Mouse (Mus musculus) midbrain, embryonic 10.5 days (tissue): ENCODE results near the gene Prox2. TPM values are rescaled to one million over a fixed set of nuclear protein-coding genes. Genes with fewer than 3 reads are reported as not detected.

Experiments used
- DNase-seq: peaks from one replicate; pipeline ENCODE4 v3.0.0-alpha.2; 2017; ENCODE audit warnings: low spot score
- H3K27ac ChIP-seq: fragments of 300-500 bp; sonication (generic); replicated peaks from 2 replicates; pipeline ENCODE4 v1.5.1; 2016; ENCODE audit warnings: mild to moderate bottlenecking
- H3K27me3 ChIP-seq: fragments of 300-500 bp; sonication (generic); 2 replicates; pipeline ENCODE4 v1.6.1; 2016; ENCODE audit warnings: low read depth, mild to moderate bottlenecking; ENCODE audit not compliant: poor library complexity, severe bottlenecking
- H3K36me3 ChIP-seq: fragments of 300-500 bp; sonication (generic); 2 replicates; pipeline ENCODE4 v1.6.1; 2016; ENCODE audit warnings: mild to moderate bottlenecking, moderate library complexity
- H3K4me1 ChIP-seq: fragments of 300-500 bp; sonication (generic); 2 replicates; pipeline ENCODE4 v1.6.1; 2016
- H3K4me3 ChIP-seq: fragments of 300-500 bp; sonication (generic); 2 replicates; pipeline ENCODE4 v1.5.1; 2016; ENCODE audit warnings: mild to moderate bottlenecking, moderate library complexity
- H3K9me3 ChIP-seq: fragments of 300-500 bp; sonication (generic); replicated peaks from 2 replicates; pipeline ENCODE4 v1.6.1; 2016; ENCODE audit warnings: mild to moderate bottlenecking
- WGBS: fragments of 180-500 bp; shearing (Covaris S2); methylation state at CpG from one replicate; pipeline ENCODE4 v1.1.7; 2016; 5-methylcytosine and 5-hydroxymethylcytosine counted together
- polyA plus RNA-seq: library from polyadenylated mRNA; unstranded; fragments of >200 nt; fragmentation: Nextera tagmentation; extraction: Ambion mirVana; gene quantifications from 2 replicates; pipeline ENCODE4 v1.2.1, GENCODE M21; 2016

The Prox2 gene
- polyA plus RNA-seq, 1 experiment from 2014 or later: 2.3 TPM

GRCm38 (mm10) chr12:85051218-85051617 is 59.3 kb downstream of the Prox2 start:
- H3K36me3 ChIP-seq: peaks cover 96% of the 10 kb centered on the region
- no peaks in the 10 kb centered on the region for H3K27me3 ChIP-seq
- no peaks in the 10 kb centered on the region for H3K4me1 ChIP-seq
- 87% methylated on average over 6 of the region's 6 CpGs for WGBS
- H3K4me3 ChIP-seq: no peak overlapping the region
- H3K9me3 ChIP-seq: no peaks in the 10 kb centered on the region
- DNase-seq: no peak
- H3K27ac ChIP-seq: no peak overlapping the region

Other genes with a start within 250 kb of the Prox2 start
- 0.11 and 0.22 TPM in 2 replicates for gene Ltbp2, start 234.2 kb downstream of the Prox2 start, polyA plus RNA-seq
- 169 and 182 TPM in 2 replicates for gene Fcf1, start 139.9 kb downstream of the Prox2 start, polyA plus RNA-seq
- gene Arel1, start 139.9 kb downstream of the Prox2 start, polyA plus RNA-seq: 16.0 and 20.8 TPM in 2 replicates
- gene Ylpm1, start 114.4 kb downstream of the Prox2 start, polyA plus RNA-seq: 30.9 and 33.6 TPM in 2 replicates
- gene Dlst, start 74 bp upstream of the Prox2 start, polyA plus RNA-seq: 110 and 111 TPM in 2 replicates
- 1.7 and 2.6 TPM in 2 replicates for gene Rps6kl1, start 40.5 kb upstream of the Prox2 start, polyA plus RNA-seq
- 2.9 and 3.9 TPM in 2 replicates for gene Pgf, start 67.0 kb upstream of the Prox2 start, polyA plus RNA-seq
- 120 and 121 TPM in 2 replicates for gene Eif2b2, start 108.7 kb upstream of the Prox2 start, polyA plus RNA-seq
- gene Mlh3, start 159.8 kb upstream of the Prox2 start, polyA plus RNA-seq: 8.2 and 8.8 TPM in 2 replicates
- 60.3 and 61.4 TPM in 2 replicates for gene Acyp1, start 177.7 kb upstream of the Prox2 start, polyA plus RNA-seq
- 1.2 and 1.5 TPM in 2 replicates for gene Zc2hc1c, start 177.8 kb upstream of the Prox2 start, polyA plus RNA-seq
- 20.6 and 21.5 TPM in 2 replicates for gene Nek9, start 228.6 kb upstream of the Prox2 start, polyA plus RNA-seq